Mouse (Mus musculus) embryonic fibroblast, embryonic 13.5 days (primary cell): ENCODE data around the gene Heca. TPM values are rescaled to one million over a fixed set of nuclear protein-coding genes. Genes with fewer than 3 reads are reported as not detected.
A peak's percentile ranks its signal among the peaks of the same experiment; 100 is the strongest.
"Not testable (repeated sequence)": the region's sequence is repeated elsewhere in the genome, so short reads cannot be mapped to it uniquely, and the experiment has no call there.

Experiments used
- H3K27ac ChIP-seq: 2 replicates; pipeline ENCODE4 v1.5.1; 2012; ENCODE audit warnings: low read length, control low read depth, inconsistent platforms; ENCODE audit not compliant: insufficient read depth
- H3K4me1 ChIP-seq: 2 replicates; pipeline ENCODE4 v1.6.1; 2011; ENCODE audit warnings: low read length; ENCODE audit not compliant: control insufficient read depth, insufficient read depth
- H3K4me3 ChIP-seq: 2 replicates; pipeline ENCODE4 v1.5.1; 2011; ENCODE audit warnings: mild to moderate bottlenecking, control low read depth, low read length; ENCODE audit not compliant: insufficient read depth
- CTCF ChIP-seq: IDR thresholded peaks from 2 replicates; pipeline ENCODE4 v1.5.1; 2011; ENCODE audit warnings: mild to moderate bottlenecking, control low read depth, low read length, moderate library complexity, borderline replicate concordance; ENCODE audit not compliant: insufficient read depth
- POLR2A ChIP-seq: IDR thresholded peaks from 2 replicates; pipeline ENCODE4 v1.6.1; 2011; ENCODE audit warnings: low read depth, mild to moderate bottlenecking, control low read depth, low read length, moderate library complexity
- polyA plus RNA-seq: library from polyadenylated mRNA; stranded (reverse); fragments of >200 nt; gene quantifications from 2 replicates; pipeline ENCODE4 v1.2.4, GENCODE M21; 2011; ENCODE audit warnings: low read depth; ENCODE audit not compliant: missing spikeins, insufficient read length

The Heca gene
- 16.6 and 18.8 TPM in 2 replicates for polyA plus RNA-seq

DNA sequence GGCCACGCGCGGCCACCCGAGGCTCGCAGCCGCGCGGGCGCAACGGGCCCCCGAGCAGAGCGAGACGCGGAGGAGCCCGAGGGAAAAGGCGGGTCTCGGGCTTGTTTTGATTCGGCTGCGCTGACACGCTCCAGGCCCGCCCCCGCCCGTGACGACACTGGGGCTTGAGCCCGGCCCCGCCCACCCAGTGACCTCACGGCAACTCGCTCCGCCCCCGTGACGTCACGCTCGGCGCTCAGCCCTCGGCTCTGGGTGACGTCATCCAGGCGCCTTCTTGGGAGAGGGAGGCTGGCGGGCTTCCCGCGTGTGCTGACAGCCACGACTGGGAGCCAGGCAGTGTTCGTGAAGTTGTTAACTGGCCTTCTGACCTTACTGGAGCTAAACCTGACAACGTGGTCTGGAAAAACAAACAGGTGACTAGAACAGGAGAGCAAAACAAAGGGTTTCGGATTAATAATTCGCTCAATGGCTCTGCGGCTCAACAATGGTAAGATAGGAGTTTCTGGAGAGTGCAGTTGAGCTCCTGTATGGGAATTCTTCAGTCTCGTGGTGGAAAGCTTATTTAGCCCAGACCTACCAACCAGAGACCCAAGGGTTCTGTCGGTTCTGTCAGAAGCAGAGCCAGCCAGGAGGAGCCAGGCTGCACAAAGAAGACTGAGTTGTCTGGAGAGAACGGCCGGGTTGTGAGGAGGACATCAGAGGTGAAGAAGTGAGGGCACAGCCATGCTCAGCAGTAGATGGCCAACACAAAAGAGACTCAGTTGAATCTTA, at the start of gene Heca:
Heca (minus strand) TSS at position 108 of the 771 bp plus-strand sequence.
- Histone ChIP-seq H3K27ac (no peak within 1 kb of the TSS), H3K4me1 (no peaks in the 10 kb centered on the region), H3K4me3 (peak within 1 kb of the TSS; percentile 60)
- TF ChIP-seq POLR2A (peak; percentile 42; the same call in 1 of the 2 replicates), CTCF (no peak)

DNA sequence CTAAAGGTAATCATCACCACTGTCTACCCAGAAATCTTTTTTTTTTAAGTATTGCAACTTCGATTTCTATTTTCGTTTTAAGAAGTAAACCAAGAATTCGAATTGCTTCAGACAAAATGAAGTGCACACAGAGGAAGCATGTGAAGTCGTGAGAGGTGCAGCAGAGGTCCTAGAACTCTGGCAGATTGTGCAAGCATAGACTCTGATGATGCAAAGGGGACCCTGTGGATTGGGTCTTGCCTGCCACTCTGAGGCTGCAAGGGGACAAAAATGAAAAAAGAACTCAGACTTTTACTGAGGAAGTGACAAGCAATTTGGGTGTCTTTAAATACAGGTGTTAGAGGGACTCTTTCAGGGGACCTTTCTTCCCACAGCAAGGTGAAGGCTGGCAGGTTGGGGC, 42.7 kb upstream of the Heca start:
- Histone ChIP-seq H3K27ac (no peak overlapping the region), H3K4me1 (no peaks in the 10 kb centered on the region), H3K4me3 (no peak overlapping the region)
- no peak for TF ChIP-seq POLR2A
- TF ChIP-seq CTCF, result no peak

DNA sequence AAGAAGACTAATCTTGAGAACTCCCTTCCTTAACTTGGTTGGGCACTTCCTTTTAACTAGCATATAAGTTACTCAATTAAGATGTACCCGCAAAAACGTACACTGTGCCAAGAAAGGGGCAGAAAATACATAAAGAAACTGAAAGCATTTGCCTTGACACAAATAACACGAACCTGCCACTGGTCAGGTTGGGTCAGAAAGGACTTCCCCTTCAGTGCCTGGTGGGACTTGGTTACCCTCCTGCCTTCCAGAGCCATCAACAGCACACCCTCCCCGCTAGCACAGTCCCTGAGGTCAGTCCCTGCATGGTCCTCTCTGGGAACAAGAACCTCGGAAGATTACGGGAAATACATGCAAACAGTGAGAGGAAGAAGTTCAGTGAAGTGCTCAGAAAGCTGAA, 41.3 kb upstream of the Heca start:
- no peaks in the 10 kb centered on the region for H3K4me1 ChIP-seq
- H3K4me3 ChIP-seq, result no peak overlapping the region
- no peak for TF ChIP-seq CTCF
- no peak for TF ChIP-seq POLR2A
- H3K27ac ChIP-seq, result no peak overlapping the region

DNA sequence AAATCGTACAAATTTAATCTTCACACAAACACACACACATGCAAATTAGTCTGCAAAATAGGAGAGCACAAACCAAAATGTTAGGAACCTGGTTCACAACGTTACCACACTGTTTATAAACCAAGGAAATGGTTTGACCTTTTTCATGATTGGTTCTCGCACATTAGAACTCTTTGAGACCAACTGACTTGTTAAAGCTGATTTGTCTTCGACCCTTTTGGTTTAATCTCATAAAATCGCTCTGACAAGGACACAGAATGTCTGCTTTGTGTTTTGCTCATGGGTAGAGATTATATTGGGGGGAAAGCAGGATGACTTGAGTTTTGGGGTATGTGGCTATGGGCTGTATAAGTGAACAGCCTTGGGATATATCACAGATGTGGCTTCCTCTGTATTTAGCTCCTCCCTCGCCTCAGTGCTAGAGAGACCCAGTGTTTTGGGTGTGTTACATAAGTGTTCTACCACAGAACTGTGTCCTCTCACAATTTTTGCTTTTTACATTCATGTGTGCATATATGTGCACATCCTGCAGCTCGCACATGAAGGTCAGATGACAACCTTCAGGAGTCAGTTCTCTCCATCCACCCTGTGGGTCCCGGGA, 40.1 kb upstream of the Heca start:
- H3K27ac ChIP-seq, result no peak overlapping the region
- no peak for TF ChIP-seq CTCF
- TF ChIP-seq POLR2A, result no peak
- H3K4me3 ChIP-seq, result no peak overlapping the region
- H3K4me1 ChIP-seq, result no peaks in the 10 kb centered on the region

DNA sequence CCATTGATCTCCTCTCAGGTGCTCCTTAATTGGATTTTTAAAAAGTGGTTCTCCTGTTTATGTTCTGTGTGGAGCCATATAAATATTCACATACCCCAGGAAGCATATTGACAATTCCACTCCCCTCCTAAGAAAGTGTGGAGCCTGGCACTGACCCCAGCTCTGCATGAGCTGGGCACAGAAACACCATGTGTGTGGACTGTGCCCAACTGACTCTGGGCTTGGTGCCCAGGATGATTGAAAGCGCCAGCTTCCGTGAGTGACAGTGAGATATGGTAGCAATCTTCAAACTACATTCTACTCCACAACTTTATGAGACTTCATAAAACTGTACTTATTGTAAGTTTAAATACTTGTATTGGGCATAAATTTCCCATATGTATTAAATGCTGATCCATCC, 35.4 kb upstream of the Heca start:
- H3K4me3 ChIP-seq, result no peak overlapping the region
- H3K27ac ChIP-seq, result no peak overlapping the region
- no peaks in the 10 kb centered on the region for H3K4me1 ChIP-seq
- no peak for TF ChIP-seq CTCF

DNA sequence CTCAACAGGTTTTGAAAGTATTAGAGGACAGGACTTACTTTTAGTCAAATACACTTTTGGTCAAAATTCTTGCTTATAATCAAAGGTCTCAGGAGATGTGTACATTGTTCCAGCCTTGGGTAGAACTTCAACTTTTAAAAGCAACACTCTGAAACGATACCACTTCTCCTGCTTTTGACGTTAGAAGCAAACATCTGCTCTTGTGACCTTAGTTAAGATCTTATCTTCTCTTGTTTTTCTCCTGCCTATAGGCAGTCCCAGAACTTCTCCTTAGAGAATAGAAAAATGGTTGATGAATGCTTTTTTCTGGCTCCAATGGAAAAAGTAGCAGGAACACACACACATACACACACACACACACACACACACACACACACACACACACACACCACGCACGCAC, 18.2 kb upstream of the Heca start:
- Histone ChIP-seq H3K4me1 (no peaks in the 10 kb centered on the region), H3K27ac (no peak overlapping the region), H3K4me3 (no peak overlapping the region)
- TF ChIP-seq POLR2A (no peak), CTCF (no peak)

DNA sequence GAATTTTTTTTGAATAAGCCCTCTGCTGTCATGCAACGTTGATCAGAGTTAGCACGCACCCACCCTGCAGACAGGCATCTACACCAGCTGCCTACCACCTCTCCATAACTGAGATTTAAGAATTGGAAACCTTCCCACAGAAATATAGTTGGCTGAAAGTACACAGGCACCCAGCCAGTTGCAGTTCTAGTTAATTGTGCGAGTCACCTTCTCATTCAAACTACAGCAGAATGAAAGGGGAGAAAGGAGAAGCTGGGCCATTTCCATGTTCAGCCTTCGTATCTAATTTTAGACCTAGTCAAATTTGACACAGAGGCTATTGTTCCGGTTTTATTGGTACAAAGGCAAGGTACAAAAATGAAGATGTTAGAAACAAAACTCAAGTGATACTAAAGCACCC, 2.9 kb upstream of the Heca start:
- TF ChIP-seq POLR2A, result no peak
- TF ChIP-seq CTCF, result no peak
- Histone ChIP-seq H3K27ac (no peak overlapping the region), H3K4me1 (no peaks in the 10 kb centered on the region), H3K4me3 (no peak overlapping the region)

DNA sequence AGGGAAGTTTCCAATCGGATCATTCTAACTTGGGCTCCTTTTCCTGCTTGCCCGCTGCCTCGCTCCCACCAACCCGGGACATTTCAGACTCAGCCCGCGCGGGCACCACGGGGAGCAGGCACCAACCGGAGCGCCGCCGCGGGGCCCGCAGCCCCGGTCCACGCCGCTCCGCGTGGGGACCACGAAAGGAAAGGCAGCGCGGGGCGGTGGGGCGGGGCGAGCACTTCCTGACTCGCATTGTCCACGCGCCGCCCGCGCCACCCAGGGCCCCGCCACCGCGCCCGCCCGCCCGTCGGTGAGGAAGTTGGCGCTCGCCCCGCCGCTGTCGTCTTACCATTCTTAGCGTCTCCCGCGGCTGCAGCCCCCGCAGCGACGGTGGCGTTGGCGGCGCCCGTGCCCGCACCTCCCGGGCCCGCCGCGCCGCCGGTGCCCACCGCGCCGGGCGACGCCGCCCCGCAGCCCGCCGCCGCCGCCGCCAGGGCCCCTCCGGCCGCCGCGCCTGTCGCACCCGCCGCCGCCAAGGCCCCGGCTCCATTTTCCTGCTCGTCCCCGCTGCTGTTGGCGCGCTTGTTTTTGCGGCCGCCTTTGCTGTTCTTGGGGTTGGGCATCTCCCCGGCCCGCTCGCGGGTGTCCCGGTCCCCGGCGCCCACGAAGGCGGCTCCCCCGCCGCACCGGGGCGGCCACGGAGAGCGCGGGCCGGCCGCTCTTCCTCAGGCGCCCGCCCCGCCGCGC, 526 bp downstream of the Heca start:
- TF ChIP-seq CTCF (no peak), POLR2A (no peak)
- H3K4me3 ChIP-seq, result peak overlapping the region; percentile 60
- H3K27ac ChIP-seq, result no peak overlapping the region
- no peaks in the 10 kb centered on the region for H3K4me1 ChIP-seq

DNA sequence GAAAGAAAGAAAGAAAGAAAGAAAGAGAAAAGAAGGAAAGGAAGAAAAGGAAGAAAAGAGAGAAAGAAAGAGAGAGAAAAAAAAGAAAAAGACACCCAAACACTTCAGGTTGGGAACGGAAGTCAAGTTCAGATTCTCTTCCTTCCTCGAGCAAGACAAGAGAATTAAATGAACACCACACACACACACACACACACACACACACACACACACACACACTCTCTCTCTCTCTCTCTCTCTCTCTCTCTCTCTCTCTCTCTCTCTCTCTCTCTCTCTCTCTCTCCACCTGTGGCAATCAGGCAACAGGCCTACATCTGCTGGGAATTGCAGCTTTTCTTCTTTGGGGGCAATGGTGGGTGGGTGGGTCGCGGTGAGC, 1.1 kb downstream of the Heca start:
- peak overlapping the region; percentile 60 for H3K4me3 ChIP-seq
- H3K27ac ChIP-seq, H3K4me1 ChIP-seq: not testable (repeated sequence)

DNA sequence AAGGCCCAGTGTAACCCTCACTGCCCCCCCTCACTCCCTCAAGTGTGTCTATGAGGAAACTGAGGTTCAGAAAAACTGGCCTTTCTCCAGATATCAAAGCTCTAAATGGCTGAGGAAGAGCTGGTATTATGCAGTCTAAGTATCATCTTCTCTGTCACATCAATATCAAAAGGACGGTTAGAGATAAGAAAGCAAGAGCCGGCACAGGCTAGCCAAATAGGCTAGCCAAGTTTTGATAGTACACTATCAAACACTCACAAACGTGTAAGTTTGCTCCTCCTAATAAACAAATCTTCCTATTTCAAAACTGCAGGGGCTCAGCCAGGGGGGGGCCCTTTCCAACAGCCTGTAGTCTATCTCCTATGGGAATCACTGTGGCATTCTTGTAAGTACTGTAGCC, 1.8 kb downstream of the Heca start:
- Histone ChIP-seq H3K4me1 (no peaks in the 10 kb centered on the region), H3K4me3 (peak overlapping the region; percentile 14; the same call in 1 of the 2 replicates), H3K27ac (no peak overlapping the region)
- TF ChIP-seq CTCF, result no peak
- TF ChIP-seq POLR2A, result no peak
